Mouse (Mus musculus) midbrain, embryonic 15.5 days (tissue): ENCODE measurements around the gene Pgr. TPM values are rescaled to one million over a fixed set of nuclear protein-coding genes. Genes with fewer than 3 reads are reported as not detected.
A peak's percentile ranks its signal among the peaks of the same experiment; 100 is the strongest.

Experiments
- ATAC-seq: fragments of 200-750 bp; cut with Nextera tagmentation; replicated peaks from 2 replicates; pipeline ENCODE4 v1.8.0; 2017; ENCODE audit warnings: moderate TSS enrichment
- H3K27ac ChIP-seq: fragments of 300-500 bp; sonication (generic); 2 replicates; pipeline ENCODE4 v1.5.1; 2015; ENCODE audit warnings: mild to moderate bottlenecking, inconsistent platforms
- H3K27me3 ChIP-seq: fragments of 300-500 bp; sonication (generic); replicated peaks from 2 replicates; pipeline ENCODE4 v1.6.1; 2015; ENCODE audit warnings: inconsistent platforms
- H3K36me3 ChIP-seq: fragments of 300-500 bp; sonication (generic); replicated peaks from 2 replicates; pipeline ENCODE4 v1.6.1; 2015; ENCODE audit warnings: inconsistent platforms
- H3K4me1 ChIP-seq: fragments of 300-500 bp; sonication (generic); 2 replicates; pipeline ENCODE4 v1.6.1; 2015; ENCODE audit warnings: inconsistent platforms
- H3K4me2 ChIP-seq: fragments of 300-500 bp; sonication (generic); 2 replicates; pipeline ENCODE4 v1.6.1; 2015; ENCODE audit warnings: inconsistent platforms, mild to moderate bottlenecking, moderate library complexity
- H3K4me3 ChIP-seq: fragments of 300-500 bp; sonication (generic); 2 replicates; pipeline ENCODE4 v1.5.1; 2015; ENCODE audit warnings: mild to moderate bottlenecking, inconsistent platforms
- H3K9ac ChIP-seq: fragments of 300-500 bp; sonication (generic); 2 replicates; pipeline ENCODE4 v1.6.1; 2015; ENCODE audit warnings: mild to moderate bottlenecking, inconsistent platforms
- H3K9me3 ChIP-seq: fragments of 300-500 bp; sonication (generic); 2 replicates; pipeline ENCODE4 v1.6.1; 2016; ENCODE audit warnings: inconsistent platforms
- WGBS: fragments of 180-500 bp; shearing (Covaris S2); methylation state at CpG from one replicate; pipeline ENCODE4 v1.1.7; 2015; ENCODE audit warnings: mixed read lengths; 5-methylcytosine and 5-hydroxymethylcytosine counted together
- polyA plus RNA-seq: library from polyadenylated mRNA; unstranded; fragments of >200 nt; fragmentation: Nextera tagmentation; extraction: Ambion mirVana; gene quantifications from 2 replicates; pipeline ENCODE4 v1.2.1, GENCODE M21; 2015

The Pgr gene
- 3.1 and 3.6 TPM in 2 replicates for polyA plus RNA-seq

DNA sequence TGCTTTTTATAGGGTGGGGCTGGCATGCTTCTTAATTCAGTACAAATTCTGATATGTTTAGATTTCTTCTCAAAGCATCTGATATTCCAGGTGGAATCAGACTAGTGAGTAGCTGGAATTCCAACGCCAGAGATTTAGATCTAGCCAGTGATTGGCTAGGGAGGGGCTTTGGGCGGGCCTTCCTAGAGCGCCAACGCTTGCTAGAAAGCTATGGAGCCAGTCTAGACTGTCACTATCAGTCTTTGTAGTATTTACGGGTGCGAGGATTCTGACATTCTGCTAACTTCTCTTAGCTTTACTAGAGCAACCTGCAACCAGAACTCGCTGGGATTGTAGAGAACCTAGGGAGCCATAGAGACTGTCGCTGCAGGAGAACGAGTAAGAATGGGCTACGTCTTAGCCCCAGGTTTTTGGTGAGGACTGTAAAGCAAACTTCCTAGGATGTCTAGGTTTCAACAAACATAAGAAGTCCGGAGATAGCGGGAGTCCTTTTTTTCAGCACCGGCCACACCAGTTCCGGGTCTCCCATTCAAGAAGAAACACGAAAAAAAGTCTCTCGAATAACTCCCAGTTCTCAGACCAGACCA lies at the start of gene Pgr:
Gene Pgr, plus strand, starts transcription at position 218 of the 587 bp plus-strand sequence.
- Histone ChIP-seq H3K27ac (no peak within 1 kb of the TSS), H3K36me3 (no peaks in the 10 kb centered on the region), H3K9me3 (no peaks in the 10 kb centered on the region), H3K27me3 (peaks cover 22% of the 10 kb centered on the region), H3K4me2 (peak within 1 kb of the TSS; percentile 92), H3K4me1 (peaks cover 24% of the 10 kb centered on the region), H3K4me3 (peak within 1 kb of the TSS; percentile 60), H3K9ac (peak within 1 kb of the TSS; percentile 68)
- ATAC-seq, result peak; percentile 37; the same call in 1 of the 2 replicates
- under 1% methylated on average over 16 of the region's 16 CpGs for WGBS

DNA sequence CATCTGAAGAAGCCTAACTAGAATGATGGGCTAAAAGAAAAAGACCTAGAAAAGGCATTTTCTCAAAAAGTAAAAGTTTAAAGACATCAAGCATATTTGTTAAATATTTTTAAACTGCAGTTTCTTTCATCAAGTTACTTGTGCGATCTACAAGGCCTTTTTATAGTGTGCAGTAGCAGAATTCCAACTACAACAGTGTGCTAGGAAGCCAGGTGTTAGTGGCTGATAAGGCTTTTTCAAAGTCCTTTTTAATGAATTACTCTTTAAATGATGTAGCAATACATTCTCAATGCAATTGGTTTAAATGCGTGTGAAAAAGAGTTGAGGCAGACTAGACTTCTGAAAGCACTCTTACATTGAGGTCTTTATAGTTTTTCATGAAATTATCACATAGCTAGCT lies 42.2 kb upstream of the Pgr start:
- no peak overlapping the region for H3K27ac ChIP-seq
- H3K27me3 ChIP-seq, result no peaks in the 10 kb centered on the region
- H3K36me3 ChIP-seq, result no peaks in the 10 kb centered on the region
- no peaks in the 10 kb centered on the region for H3K9me3 ChIP-seq
- H3K4me2 ChIP-seq, result no peak overlapping the region
- no peak for ATAC-seq
- 91% methylated on average over 2 of the region's 2 CpGs for WGBS
- no peak overlapping the region for H3K4me3 ChIP-seq
- H3K9ac ChIP-seq, result no peak overlapping the region
- H3K4me1 ChIP-seq, result no peaks in the 10 kb centered on the region

DNA sequence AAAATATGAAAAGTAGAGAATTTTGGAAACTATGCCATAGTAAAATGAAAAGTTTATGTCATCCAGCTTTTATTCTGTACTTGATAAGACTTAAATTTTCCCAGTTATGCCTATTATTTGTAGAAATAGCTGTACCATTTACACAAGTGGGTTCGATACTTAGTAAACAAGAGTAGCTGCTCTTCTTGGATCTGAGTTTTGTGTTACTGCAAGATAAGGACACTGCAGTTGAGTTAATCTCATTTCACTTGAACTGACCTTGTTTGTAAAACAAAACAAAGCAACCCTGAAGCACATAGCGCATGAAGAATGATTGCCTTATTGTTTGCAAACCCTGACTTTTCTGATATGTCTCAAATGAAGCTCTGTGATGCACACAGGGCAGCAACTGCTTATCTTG lies 31.1 kb upstream of the Pgr start:
- H3K27ac ChIP-seq, result no peak overlapping the region
- H3K4me1 ChIP-seq, result no peaks in the 10 kb centered on the region
- no peak overlapping the region for H3K4me2 ChIP-seq
- no peaks in the 10 kb centered on the region for H3K27me3 ChIP-seq
- no peaks in the 10 kb centered on the region for H3K9me3 ChIP-seq
- ATAC-seq, result no peak
- H3K4me3 ChIP-seq, result no peak overlapping the region
- H3K36me3 ChIP-seq, result no peaks in the 10 kb centered on the region
- no peak overlapping the region for H3K9ac ChIP-seq
- 83% methylated on average over 2 of the region's 2 CpGs for WGBS

DNA sequence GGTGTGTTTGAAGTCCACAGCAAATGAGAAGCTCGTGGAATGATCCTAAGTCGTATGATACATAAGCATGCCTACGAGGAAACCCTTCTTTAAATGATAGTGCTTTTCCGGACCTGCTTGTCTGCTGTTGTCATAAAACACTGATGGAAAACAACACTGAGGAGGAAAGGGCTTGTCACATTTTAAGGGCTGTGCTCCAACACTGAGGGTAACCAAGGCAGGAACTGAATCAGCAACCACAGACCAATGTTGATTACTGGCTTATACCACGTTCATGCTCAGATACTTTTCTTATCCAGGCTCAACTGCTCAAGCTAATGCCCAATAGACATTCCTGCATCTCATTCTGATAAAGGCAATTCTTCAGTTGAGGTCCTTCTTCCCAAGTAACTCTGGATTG lies 4.4 kb upstream of the Pgr start:
- Histone ChIP-seq H3K27ac (no peak overlapping the region), H3K36me3 (no peaks in the 10 kb centered on the region), H3K27me3 (peaks cover 12% of the 10 kb centered on the region), H3K4me1 (peaks cover 7% of the 10 kb centered on the region), H3K9ac (no peak overlapping the region), H3K4me2 (no peak overlapping the region), H3K9me3 (no peaks in the 10 kb centered on the region), H3K4me3 (no peak overlapping the region)
- WGBS, result 79% methylated on average over 5 of the region's 5 CpGs
- ATAC-seq, result no peak

DNA sequence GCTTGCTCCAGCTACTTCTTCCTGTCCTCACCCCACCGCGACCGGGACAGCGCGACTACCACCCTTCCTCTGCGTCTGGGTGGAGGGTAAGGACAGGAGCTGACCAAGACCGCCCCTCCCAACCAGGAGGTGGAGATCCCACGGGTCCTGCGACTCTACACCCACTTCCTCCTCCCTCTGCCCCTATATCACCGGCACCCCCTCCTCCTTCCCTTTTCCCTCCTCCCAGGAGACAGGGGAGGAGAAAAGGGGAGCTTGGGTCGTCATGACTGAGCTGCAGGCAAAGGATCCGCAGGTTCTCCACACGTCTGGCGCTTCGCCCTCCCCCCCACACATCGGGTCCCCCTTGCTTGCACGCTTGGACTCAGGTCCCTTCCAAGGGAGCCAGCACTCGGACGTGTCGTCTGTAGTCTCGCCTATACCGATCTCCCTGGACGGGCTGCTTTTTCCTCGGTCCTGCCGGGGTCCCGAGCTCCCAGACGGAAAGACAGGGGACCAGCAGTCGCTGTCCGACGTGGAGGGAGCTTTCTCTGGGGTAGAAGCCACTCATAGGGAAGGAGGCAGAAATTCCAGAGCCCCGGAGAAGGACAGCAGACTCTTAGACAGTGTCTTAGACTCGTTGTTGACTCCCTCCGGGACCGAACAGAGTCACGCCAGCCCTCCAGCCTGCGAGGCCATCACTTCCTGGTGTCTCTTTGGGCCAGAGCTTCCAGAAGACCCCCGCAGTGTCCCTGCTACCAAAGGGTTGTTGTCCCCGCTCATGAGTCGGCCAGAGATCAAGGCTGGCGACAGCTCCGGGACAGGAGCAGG lies 775 bp downstream of the Pgr start:
- Histone ChIP-seq H3K4me1 (peaks cover 24% of the 10 kb centered on the region), H3K4me3 (peak overlapping the region; percentile 60), H3K9ac (peak overlapping the region; percentile 68), H3K27me3 (peaks cover 22% of the 10 kb centered on the region), H3K27ac (0 out of 2 replicates have a peak overlapping the region, but pooled peaks have one; percentile 77), H3K9me3 (no peaks in the 10 kb centered on the region), H3K4me2 (peak overlapping the region; percentile 92), H3K36me3 (no peaks in the 10 kb centered on the region)
- ATAC-seq, result peak; percentile 15
- under 1% methylated on average over 41 of the region's 41 CpGs for WGBS

DNA sequence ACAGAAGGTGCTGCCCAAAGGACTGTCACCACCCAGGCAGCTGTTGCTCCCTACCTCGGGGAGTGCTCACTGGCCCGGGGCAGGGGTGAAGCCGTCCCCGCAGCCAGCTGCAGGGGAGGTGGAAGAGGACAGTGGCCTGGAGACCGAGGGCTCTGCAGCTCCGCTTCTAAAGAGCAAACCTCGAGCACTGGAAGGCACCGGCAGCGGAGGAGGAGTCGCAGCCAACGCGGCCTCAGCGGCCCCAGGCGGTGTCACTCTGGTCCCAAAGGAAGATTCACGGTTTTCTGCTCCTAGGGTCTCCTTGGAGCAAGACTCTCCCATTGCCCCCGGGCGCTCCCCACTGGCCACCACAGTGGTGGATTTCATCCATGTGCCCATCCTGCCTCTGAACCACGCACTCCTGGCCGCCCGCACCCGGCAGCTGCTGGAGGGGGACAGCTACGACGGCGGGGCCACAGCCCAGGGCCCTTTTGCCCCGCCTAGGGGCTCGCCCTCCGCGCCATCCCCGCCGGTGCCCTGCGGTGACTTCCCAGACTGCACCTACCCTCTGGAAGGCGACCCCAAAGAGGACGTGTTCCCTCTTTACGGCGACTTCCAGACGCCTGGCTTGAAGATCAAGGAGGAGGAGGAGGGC lies 1.5 kb downstream of the Pgr start:
- no peaks in the 10 kb centered on the region for H3K9me3 ChIP-seq
- H3K9ac ChIP-seq, result peak overlapping the region; percentile 68
- 0% methylated on average over 36 of the region's 36 CpGs for WGBS
- peak; percentile 80 for ATAC-seq
- no peaks in the 10 kb centered on the region for H3K36me3 ChIP-seq
- H3K4me3 ChIP-seq, result peak overlapping the region; percentile 60
- H3K27ac ChIP-seq, result peak overlapping the region; percentile 77
- peaks cover 24% of the 10 kb centered on the region for H3K4me1 ChIP-seq
- H3K27me3 ChIP-seq, result peaks cover 22% of the 10 kb centered on the region
- H3K4me2 ChIP-seq, result peak overlapping the region; percentile 92

DNA sequence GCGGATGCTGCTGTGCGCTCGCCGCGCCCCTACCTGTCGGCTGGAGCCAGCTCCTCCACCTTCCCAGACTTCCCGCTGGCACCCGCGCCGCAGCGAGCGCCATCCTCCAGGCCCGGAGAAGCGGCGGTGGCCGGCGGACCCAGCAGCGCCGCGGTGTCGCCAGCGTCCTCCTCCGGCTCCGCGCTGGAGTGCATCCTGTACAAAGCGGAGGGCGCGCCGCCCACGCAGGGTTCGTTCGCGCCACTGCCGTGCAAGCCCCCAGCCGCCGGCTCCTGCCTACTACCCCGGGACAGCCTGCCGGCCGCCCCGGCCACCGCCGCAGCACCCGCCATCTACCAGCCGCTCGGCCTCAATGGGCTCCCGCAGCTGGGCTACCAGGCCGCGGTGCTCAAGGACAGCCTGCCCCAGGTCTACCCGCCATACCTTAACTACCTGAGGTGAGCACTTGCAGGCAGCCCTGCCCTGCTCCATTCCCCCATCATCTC lies 2.1 kb downstream of the Pgr start:
- Histone ChIP-seq H3K9me3 (no peaks in the 10 kb centered on the region), H3K4me2 (peak overlapping the region; percentile 92), H3K27ac (peak overlapping the region; percentile 77), H3K9ac (peak overlapping the region; percentile 68), H3K36me3 (no peaks in the 10 kb centered on the region), H3K4me1 (peaks cover 24% of the 10 kb centered on the region), H3K27me3 (peaks cover 22% of the 10 kb centered on the region), H3K4me3 (peak overlapping the region; percentile 60)
- under 1% methylated on average over 49 of the region's 49 CpGs for WGBS
- ATAC-seq, result peak; percentile 89

DNA sequence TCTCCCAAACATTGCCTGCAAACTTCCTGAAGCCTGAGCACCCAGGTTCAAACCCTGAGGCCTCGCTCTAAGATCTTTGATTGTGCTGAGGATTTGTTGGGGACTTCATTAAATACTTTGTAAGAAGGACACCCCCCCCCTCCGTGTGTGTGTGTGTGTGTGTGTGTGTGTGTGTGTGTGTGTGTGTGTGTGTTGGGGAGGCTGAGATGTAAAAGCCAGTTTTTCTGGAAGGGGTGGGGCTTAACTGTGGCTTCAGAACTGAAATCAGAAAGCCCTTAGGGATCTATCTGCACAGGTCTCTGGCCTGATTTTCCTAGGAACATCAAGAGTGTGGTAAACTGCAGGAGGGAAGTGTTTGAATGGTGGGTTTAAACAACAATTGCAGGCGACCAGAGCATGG lies 2.6 kb downstream of the Pgr start:
- WGBS, result 28% methylated on average over 3 of the region's 3 CpGs
- Histone ChIP-seq H3K9ac (peak overlapping the region; percentile 68), H3K36me3 (no peaks in the 10 kb centered on the region), H3K27me3 (peaks cover 22% of the 10 kb centered on the region), H3K4me2 (peak overlapping the region; percentile 92), H3K4me1 (peaks cover 24% of the 10 kb centered on the region), H3K9me3 (no peaks in the 10 kb centered on the region), H3K27ac (peak overlapping the region; percentile 77; the same call in 1 of the 2 replicates), H3K4me3 (peak overlapping the region; percentile 60)
- ATAC-seq, result peak; percentile 14

DNA sequence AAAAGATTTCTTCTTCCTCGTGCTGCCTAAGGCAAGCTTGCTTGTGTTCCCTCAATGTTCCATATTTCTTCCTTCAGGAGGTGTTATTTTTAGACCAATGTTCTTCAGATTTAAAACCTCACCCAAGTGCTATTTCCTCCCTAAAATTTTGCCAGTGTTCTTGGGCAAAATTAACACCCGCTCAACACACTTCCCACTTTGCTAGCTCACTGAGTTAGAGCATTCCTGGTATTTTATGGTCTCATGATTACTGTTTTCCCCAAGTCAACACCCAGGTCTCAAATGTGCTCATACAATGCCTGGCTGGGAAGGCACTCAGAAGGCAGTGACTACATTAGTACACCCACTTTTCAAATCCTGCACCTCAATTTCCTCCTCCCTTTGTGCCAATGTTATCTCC lies 27.9 kb downstream of the Pgr start:
- no peak overlapping the region for H3K4me2 ChIP-seq
- no peak overlapping the region for H3K27ac ChIP-seq
- WGBS, result 87% methylated on average over 2 of the region's 2 CpGs
- H3K36me3 ChIP-seq, result no peaks in the 10 kb centered on the region
- H3K9me3 ChIP-seq, result no peaks in the 10 kb centered on the region
- no peak overlapping the region for H3K4me3 ChIP-seq
- no peaks in the 10 kb centered on the region for H3K27me3 ChIP-seq
- H3K9ac ChIP-seq, result no peak overlapping the region
- no peak for ATAC-seq
- H3K4me1 ChIP-seq, result no peaks in the 10 kb centered on the region

DNA sequence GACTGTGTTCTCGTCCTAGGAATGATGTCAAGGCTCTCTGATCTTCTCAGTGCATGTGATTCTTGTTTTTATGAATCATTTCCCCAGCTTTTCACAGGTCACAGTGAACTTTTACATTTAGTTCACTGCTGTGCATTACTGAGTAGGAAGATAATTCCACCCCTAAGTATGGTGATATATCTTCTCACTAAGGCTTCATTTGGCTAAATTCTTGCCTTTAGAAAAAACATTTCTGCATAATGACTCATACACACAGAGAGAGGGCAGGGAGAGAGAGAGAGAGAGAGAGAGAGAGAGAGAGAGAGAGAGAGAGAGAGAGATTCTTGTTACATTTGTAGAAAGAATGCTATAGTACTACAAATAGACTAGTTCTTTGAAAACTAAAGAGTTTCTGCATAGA lies 38.1 kb downstream of the Pgr start:
- no peak overlapping the region for H3K27ac ChIP-seq
- no peaks in the 10 kb centered on the region for H3K9me3 ChIP-seq
- H3K4me3 ChIP-seq, result no peak overlapping the region
- no peak overlapping the region for H3K4me2 ChIP-seq
- no peaks in the 10 kb centered on the region for H3K4me1 ChIP-seq
- no peaks in the 10 kb centered on the region for H3K27me3 ChIP-seq
- H3K9ac ChIP-seq, result no peak overlapping the region
- H3K36me3 ChIP-seq, result no peaks in the 10 kb centered on the region
- no peak for ATAC-seq
- WGBS, result 45% methylated on average over 1 of the region's 1 CpGs

DNA sequence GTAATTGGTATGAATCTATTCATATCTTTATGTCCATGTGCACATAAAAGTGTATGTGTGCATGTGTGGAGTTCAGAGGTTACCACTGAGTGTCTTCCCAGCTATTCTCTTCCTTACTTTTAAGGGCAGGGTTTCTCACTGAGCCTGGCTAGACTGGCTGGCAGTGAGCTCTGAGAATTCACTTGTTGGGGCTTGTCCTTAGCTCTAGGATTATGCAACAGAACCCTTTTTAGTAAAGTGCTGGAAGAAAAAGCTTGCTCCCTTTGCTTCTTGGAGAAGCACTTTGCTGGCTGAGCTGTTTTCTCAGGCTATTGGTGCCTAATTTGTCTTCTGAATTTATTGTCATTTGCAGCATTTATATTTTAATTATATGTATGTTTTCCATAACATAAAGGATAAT lies 53.7 kb downstream of the Pgr start:
- Histone ChIP-seq H3K4me3 (no peak overlapping the region), H3K27ac (no peak overlapping the region), H3K4me2 (no peak overlapping the region), H3K9ac (no peak overlapping the region), H3K4me1 (no peaks in the 10 kb centered on the region), H3K27me3 (no peaks in the 10 kb centered on the region), H3K36me3 (0 out of 2 replicates have a peak, but pooled peaks cover 3% of the 10 kb centered on the region), H3K9me3 (no peaks in the 10 kb centered on the region)
- ATAC-seq, result no peak

DNA sequence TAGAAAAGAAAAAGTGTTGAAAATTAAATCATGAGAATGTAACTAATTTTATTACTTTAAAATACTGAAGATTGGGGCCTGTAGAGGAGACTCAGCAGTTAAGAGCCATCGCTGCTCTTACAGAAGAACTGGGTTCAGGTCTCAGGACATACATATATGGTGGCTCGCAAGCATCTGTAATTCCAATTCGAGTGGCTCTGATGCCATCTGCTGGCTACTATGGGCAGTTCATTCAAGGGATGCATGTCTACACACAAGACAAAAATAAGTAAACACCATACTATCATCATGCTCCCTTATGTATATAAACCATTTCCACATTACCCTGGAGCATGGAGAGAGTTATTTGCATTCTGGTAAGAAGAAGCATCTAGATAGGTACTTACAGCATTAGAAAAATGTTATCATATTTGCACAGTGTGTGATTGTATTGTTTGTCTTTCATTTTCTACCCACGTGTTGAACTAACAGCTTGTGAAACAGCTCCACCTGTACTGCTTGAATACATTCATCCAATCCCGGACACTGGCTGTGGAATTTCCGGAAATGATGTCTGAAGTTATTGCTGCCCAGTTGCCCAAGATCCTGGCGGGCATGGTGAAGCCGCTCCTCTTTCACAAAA lies 65.0 kb downstream of the Pgr start:
- H3K36me3 ChIP-seq, result no peaks in the 10 kb centered on the region
- no peaks in the 10 kb centered on the region for H3K9me3 ChIP-seq
- no peak for ATAC-seq
- no peak overlapping the region for H3K9ac ChIP-seq
- no peak overlapping the region for H3K27ac ChIP-seq
- no peaks in the 10 kb centered on the region for H3K4me1 ChIP-seq
- H3K4me3 ChIP-seq, result no peak overlapping the region
- no peak overlapping the region for H3K4me2 ChIP-seq
- WGBS, result 67% methylated on average over 8 of the region's 8 CpGs
- H3K27me3 ChIP-seq, result no peaks in the 10 kb centered on the region
